Mouse (Mus musculus) thymus, postnatal 4 days (tissue): ENCODE data around the gene Tyk2.
A peak's percentile ranks its signal among the peaks of the same experiment; 100 is the strongest.

Experiments used
- DNase-seq: peaks from one replicate; pipeline ENCODE4 v3.0.0; 2021

Gene Tyk2

DNA sequence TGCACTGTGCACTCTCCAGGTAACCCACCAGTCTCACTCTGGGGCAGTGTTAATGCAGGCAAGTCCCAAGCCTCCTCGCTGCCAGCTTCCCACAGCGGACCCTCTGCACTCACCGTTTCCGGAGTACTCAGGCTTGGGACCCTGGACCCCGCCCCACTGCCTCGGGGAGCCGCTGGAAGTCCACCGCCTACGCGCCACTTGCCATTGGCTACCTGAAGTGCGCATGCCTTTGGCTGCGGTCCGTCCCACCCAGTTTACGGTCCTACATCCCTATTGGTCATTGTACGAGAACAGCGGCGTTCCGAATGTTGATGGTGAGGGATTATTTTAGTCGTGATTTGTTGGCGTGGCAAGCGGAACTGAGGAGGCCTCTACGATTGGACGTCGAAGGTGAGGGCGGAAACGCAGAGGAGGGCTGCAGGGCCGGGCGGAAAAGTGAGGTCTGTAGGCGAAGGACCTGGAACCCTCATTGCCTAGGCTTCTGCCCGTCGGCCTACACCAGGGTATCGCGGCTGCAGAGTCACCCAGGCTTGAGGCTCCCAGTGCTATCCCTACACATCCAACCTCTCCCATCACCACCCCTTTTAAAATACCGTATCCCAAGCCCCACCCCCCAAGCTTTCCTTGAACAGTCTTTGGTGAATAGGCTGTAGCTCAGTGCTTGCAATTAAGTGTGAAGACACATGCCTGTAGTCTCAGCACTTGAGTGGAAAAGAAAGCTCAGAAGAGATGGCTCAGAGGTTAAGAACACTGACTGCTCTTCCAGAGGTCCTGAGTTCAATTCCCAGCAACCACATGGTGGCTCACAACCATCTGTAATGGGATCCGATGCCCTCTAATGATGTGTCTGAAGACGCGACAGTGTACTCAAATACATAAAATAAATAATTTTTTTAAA is at the start of gene Tyk2:
Gene Tyk2 (minus strand): TSS at position 185 of the 898 bp plus-strand sequence.
- peak; percentile 86 for DNase-seq

DNA sequence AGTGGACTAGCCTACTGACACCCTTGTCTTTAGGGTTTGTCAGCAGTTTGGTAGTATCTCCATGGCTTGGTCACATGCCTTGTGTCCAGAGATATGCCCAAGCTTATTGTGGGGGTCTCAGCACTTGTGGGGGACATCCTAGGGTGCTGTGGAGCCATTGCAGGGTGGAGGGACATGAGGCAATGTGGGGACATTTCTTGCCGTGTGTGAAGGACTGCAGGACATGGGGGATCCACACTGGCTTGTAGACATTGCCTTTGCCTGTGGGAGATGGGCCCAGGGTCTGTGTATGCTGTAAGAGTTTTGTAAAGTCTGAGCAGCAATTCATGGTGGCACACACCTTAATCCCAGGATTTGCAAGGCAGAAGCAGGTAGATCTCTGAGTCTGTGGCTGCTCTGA is 49.8 kb upstream of the Tyk2 start:
- DNase-seq, result no peak

DNA sequence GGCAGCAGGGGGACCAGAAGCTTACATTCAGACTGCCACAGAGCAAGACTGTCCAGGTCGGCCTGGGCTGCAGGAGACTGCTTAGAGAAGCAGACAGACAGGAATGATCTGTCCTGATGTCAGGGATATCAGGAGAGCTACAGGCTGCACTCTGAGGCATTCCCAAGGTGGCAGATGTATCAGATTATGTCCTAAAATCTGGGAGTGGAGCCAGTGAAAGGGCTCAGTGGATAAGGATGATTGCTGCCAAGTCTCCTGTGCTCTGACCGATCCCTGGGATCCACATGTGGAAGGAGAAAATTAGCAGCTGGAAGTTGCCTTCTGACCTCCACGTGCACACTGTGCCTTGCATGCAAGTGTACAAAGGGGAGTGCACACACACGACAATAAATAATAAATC is 49.4 kb upstream of the Tyk2 start:
- no peak for DNase-seq

DNA sequence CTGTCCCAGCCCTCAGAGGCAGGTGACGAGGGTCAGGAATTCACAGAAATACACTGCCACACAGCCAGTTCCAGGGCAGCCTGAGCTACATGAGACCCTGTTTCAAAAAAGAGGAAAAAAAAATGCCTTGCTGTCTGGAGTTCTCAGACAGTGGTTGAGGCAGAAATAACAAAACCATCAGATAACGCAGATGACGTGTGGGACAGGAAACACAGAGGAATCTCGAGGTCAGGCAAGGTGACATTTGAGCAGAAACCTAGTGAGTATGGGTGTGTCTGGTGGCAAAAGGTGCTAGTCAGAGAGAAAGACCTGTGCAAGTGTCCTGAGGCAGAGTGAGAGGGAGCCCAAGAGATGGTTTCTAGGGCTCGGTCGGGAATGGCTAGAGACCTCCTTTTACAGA is 41.3 kb upstream of the Tyk2 start:
- DNase-seq, result no peak

DNA sequence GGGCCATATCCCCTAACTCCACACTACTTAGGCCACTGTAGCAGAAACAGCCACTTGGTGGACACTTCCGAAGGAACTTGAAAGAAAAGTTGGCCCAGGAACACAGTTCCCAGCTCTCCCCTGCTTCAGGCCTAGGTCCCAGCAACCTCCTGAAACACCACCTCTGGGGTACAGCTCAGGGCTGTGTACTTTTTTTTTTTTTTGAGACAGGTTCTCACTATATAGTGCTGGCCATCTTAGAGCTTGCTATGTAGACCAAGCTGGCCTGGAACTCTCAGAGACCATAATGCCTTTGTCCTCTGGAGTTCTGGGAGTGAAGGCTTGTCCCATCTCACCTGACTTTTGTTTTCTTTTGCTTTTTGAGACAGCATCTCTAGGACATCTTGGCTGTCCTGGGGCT is 38.1 kb upstream of the Tyk2 start:
- DNase-seq, result no peak

DNA sequence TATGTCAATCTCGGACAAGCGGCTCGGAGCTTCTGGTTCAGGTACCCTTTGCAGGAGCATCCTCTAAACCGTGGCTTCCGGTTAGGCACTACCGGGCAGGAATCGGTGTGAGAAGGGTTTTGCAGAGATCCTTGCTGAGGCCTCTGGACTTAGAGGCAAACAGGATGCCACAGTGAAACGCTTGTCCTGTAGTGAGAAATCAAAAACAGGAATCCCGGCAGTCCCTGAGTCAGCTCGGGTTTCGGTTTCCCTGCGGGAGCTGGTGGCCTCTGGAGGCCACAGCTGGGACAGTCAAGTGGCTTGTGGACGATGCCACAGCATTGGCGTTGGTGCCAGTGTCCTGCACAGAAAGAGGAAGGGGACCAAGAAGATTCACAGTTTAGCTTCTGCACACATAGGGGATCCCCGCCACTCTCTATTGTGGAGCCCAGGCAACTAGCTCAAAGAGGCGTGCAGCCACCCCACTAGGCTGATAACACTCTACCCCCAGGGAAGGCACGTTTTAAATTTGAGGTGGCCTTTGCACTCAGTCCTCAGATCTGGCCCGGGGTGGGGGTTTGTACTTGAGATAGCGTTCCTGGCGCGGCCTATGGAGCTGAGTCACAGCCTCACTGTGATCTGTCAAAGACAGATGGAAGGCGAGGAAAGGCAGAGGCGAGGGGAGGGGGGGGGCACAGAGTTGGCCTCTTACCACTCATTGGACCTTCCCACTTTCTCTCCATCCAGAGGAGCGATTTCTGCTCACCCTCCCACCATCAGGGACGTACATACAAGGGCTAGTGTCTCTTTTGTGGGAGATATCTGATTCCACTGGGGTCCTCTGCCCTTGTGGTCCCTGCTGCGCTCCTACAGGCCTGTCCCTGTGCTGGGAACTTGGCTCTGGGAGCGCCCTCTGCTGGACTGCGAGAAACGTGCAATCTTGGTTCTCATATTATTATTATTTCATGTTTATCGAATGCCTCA is 37.4 kb upstream of the Tyk2 start:
- DNase-seq, result peak; percentile 92

DNA sequence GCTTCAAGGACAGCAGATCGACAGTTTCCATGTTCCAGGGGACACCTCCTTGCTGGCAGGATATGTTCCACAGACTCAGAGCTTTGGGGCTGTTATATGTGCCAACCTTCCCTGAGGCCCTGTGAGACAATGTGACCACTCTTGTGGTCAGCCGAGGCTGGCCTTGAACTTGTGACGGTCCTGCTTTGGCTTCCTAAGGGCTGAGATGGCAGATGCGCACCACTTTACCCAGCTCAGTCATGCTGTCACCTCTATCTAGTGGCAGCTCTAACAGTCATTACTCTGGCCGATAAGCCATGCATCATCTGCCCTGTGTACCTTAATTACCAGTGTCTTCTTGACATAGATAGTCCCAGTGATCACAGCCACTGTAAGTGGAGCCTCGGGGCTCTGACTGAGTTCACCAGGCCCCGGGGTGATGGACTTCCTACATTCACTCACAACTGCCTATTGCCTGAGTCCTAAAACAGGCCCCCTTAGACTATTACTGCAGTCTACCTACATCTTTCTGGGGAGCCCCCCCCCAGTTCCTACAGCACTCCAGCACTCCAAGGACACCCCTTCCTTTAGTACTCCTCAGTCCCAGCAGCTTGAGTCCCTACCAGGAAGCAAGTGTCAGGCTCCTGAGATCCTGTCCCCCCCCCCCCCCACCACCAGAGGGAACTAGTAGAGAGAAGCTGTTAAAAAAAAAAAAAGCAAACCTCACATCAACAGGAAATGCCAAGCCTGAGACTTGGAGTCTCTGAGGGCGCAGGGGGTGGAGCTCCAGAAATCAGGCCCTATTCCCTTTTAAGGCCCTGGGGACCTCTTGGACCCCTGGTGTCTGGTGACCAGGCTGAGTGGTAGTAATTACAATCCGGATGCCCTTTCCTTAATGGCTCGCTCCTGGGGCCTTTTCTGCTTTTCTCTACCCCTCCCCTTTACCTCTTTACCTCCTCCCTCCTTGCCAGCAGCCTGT is 36.4 kb upstream of the Tyk2 start:
- peak; percentile 61 for DNase-seq

DNA sequence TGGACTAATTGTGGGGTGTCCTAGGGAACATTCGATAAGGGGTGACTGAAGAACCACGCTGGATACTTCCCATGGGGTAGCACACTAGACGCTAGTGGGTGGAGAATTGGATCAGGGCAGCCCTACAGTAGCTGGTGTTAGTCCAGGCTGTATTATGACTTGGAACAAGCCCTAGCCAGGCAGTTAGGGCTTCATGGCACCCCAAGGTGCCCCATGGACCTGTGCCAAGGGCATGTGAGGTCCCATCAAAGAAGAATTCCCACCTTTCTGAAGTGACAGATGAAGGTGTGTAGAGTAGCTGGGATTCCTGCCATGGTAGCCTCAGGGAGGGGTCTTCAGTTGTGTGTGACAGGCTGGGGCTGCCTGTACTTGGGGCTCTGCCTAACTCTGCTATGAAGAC is 35.5 kb upstream of the Tyk2 start:
- DNase-seq, result no peak

DNA sequence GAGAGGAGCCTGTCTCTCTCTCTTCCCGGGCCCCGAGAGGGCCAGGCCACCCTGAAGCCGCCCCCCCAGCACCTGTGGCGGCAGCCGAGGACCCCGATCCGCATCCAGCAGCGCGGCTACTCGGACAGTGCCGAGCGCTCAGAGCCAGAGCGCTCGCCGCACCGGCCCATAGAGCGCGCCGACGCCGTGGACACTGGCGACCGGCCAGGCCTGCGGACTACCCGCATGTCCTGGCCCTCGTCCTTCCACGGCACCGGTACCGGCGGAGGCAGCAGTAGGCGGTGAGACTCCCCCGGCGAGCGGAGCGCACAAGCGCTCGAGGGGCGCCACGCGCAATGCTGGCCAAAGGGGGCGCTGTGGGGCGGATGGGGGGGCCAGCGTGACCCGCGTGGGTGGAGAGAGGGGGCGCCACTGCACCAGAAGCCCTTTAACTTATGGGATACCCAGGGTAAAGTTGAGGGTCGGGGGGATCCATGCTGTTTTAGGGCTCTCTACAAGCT is 35.0 kb upstream of the Tyk2 start:
- DNase-seq, result peak; percentile 89

DNA sequence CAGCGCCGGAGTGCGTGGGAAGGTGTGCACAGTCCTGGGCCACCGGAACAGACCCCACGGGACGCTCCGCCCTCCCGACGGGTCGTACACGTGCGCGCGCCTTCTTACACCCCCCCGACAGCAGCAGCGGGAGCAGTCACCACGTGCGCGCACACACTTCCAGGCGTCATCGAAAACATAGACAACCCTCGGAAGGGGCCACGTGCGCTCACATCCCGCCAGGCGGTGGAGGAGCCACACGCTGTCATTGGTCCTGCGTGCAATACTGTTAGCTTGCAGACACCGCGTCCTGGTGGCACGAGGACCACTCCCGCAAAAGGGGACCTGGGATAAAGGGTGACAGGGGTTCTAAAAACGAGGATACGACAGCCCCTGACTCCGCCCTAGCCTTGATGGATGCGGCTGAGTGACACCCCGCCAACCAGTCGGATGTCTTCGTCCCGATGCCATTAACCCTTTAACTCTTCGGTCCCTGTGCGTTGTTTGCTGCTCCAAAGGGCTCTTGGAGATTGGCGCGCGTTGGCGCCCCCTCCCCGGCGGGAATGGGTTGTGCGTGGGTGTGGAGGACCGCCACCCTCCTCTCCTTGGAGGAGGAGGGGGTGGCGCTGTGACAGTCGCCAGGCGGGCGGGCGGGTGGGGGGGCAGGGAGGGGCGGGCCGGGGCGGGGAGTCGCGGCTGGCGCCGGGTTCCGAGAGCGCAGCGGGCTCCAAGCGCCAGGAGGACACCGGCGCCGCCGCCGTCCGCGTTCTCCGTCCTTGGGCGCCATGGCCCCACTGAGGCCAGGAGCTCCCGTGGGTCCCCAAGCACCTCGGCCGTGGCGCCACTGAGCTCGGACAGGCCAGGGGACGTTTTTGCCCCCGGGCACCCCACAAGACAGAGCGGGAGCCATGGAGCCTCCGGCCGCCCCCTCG is 34.3 kb upstream of the Tyk2 start, which contains the start of gene Pde4a:
Gene Pde4a (plus strand): TSS at position 674 of the 911 bp plus-strand sequence.
- peak; percentile 76 for DNase-seq

DNA sequence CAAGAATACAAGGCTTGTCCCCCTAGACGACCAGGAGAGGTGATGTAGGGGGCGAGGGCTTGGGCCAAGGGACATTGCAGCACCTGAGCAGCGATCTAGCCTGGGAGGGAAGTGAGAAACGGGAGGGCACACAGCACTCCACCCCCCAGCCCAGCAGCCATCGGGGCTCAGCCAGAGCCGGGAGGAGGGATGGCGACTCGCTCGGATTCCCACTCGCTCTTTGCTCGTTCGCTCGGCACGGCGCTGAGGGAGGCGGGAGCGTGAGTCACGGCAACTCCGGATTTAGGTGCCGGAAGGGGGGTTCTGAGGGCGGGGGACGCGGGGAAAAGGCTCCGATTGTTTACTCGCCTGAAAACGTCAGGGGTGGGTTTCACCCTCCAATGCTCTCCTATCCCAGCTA is 33.0 kb upstream of the Tyk2 start:
- peak; percentile 61 for DNase-seq

DNA sequence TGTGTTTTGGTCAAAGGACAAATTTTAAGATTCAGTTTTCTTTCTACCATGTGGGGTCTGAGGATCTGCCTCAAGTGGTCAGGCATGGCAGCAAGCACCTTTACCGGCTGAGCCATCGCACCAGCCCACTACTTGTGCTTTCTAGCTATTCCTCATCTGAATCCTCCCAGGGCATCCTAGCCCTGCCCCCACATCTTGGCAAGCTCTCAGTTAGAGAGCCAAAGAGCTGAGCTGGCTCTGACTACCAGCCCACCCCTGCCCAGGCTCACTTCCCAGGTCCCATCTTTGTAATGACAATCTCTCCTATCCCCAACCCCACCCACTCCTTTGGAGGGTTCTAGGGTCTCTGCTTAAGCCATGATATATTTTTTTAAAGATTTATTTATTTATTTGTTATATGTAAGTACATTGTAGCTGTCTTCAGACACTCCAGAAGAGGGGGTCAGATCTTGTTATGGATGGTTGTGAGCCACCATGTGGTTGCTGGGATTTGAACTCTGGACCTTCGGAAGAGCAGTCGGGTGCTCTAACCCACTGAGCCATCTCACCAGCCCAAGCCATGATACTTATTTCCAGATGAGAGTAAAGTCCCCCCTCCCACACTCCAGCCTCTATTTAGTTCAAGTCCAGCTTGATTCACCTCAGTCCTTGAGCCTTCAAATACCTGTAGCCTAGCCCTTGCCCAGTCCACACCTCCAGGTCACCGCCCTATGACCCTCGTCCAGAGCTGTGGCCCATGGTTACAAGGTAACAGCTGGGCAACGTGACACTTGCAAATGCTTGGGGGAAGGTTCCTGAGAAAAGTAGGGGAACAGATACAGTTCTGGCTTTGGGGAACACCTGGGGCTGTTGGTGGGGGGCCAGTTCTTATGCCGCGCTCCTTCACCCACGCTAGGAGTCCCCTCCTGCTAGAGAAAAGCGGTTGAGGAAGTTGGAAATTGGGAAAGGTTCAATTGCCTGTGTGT is 32.3 kb upstream of the Tyk2 start:
- DNase-seq, result no peak

DNA sequence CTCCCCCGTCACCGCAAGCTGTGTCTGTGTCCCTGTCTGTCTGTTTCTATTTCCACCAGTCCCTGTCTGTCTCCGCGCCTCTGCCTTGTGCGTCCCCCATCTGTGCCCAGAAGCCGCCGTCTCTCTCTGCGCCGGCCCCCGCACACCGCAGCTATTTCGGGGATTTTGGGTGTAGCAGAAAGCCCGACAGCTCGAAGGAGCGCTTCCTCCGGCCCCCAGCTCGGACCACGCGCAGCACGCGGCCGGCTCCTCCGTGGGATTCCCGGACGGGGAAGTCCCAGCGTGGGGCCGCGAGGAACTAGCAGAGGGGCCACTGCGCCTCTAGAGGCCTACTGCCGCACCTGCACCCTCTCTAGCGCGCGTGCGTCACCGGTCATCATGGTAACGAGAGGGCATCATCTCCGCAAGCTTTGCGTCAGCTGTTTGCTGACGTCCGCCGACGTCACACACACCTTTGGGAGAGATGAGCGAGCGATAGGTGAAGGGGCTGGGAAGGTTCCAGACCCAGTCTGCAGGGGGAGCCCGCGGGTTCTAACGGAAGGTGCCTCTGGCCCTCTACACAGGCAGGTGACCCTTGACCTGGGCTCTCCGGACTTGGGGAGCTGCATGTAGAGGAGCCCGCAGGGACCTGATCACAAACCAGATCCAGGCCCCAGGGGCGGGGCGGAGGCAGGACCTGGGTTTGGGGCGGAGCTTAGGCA is 30.3 kb upstream of the Tyk2 start:
- DNase-seq, result peak; percentile 89

DNA sequence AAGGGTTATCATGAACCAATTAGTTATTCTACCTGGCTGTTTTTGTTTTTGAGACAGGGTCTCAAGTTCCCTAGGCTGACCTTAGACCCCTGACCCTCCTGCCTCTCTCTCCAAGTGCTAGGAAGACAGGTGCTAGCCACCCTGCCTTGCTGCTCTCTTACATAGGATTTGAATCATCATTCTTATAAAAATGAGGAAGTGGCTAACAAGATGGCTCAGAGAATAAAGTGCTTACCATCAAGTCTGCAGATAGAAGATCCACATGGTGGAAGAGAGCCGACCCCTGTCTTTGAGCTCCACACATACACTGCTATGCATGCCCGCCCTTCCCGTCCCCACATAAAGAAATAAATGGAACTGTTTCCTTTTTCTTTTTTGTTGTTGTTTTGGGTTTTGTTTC is 23.7 kb upstream of the Tyk2 start:
- DNase-seq, result no peak

DNA sequence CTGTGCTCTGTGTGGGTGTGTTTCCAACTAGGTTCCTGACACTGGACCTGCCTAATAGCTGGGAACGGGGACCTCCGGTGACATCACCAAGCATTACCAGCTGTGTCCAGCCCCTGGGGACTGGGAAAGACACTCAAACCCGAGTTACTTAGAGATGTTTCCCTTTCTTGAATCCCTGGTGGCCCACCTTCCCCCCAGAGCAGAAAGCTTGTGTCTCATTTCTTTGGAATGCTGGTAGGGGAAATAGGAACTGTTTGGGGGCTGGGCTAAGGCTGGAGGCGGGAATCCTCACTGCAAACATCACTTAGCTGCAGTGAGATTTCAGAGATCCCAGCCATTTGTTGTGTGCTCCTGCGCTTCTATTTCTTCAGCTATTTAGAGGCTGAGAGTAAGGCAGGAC is 22.8 kb upstream of the Tyk2 start:
- DNase-seq, result no peak

DNA sequence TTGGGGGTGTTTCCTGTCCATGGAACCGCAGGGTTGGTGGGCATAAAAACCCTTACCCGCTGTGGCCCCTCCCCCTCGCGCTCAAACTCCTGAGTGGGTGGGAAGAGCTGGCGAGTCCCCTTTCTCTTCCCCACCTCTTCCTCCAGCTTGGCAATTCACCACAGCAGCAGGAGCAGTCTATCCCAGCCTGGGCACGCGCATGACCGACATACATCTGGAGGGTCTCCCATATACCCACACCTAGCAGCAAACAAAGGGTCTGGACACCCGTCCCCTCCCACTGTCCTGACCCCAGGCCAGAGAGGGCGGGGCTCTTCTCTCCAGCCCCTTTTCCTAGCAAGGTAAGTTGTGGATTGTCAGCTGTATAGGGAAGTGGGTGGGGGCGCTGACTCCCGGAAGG is 22.3 kb upstream of the Tyk2 start:
- DNase-seq, result peak; percentile 53

DNA sequence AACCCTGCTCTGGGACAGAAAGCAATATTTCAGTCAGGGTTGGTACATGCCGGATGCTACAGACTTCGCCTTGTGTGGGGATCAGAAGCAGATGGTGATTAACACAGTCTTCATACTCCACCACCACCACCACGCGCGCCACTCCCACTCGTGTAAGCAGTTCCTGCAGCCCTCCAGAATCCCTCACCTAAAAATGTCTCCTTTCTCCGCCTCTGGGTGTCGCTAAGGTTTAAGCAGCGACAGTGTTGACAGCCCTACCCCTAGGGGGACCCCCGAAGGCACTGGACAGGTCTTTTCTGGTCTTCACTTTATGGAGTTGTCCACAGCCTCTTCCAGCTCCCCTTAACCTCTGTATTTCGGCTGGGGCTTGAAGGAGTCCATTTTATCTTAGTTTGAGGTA is 21.7 kb upstream of the Tyk2 start:
- peak; percentile 74 for DNase-seq

DNA sequence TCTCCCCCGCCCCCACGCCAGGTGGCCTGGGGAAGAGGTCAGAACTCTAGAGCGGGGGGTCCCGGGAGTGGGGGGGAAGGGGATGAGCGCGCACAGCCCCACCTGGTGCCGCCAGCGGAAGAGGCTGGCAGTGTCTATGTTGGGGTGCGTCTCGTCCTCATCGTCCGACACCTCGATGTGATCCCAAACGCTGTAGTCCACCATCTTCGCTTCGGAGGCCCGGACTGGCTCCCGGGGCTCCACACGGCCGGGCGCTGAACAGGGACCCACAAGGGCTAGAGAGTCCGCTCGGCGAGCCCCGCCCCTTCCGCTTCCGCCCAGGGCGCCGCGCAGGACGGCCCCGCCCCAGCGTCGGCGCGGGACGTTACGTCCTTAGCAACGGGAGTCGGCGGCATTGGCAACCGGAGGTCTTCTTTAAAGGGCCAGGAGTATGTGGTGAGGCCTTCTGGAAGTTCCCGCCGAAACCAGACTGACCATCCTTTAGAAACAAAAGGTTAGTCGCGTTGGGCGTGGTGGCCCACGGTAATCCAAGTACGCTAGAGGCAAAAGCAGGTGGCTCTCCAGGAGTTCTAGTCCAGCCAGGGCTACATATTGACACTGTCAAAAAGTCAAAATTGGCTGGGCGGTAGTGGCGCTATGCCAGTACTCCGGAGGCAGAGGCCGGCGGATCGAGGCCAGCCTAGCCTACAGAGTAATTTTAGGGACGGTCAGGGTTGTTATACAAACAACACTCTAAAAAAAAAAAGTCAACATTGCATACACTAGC is 18.8 kb upstream of the Tyk2 start, which contains the start of gene Cdc37:
Gene Cdc37 (minus strand): TSS at position 329 of the 766 bp plus-strand sequence.
- DNase-seq, result peak; percentile 96
